Mouse (Mus musculus): ENCODE measurements at regions not wholly inside any gene's neighbourhood (a gene's known extent, or its start where the extent isn't known, plus 50 kb on each side); places are given as distances from the start of the nearest gene placed in this dataset.

DNA sequence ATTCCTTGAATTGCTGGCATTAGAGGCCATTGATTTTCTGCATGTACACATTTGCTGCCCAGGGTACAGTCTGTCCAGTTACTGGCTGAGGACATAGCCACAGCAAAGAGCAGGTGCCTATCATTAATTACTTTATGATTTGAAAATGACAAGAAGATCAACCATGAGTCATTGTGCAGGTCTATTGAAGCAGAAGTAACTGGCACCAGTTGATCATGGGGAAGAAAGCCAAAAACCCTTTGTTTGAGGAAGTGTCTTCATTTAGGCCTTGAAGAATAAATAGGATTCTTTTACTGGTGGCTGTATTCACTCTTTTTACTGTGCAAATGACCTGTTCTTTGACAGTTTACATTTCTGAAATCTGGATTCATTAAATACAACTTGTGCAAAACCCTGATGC, 863.0 kb downstream of the Serpinb8 start:
- no peak for TF ChIP-seq POLR2A (IDR thresholded peaks at IDR 0.05; ENCODE audit: borderline replicate concordance, extremely low read depth, insufficient read depth, insufficient read length, poor library complexity, severe bottlenecking)
- no peak for TF ChIP-seq CTCF (IDR thresholded peaks at IDR 0.05; ENCODE audit: borderline replicate concordance, extremely low read depth, insufficient read depth, insufficient read length)

Data from brain, embryonic 14.5 days (tissue).